Mouse (Mus musculus) left cerebral cortex, postnatal 14 days (tissue): ENCODE results near the gene Ehd1. TPM values are rescaled to one million over a fixed set of nuclear protein-coding genes. Genes with fewer than 3 reads are reported as not detected.

Experiments
- DNase-seq, 2 experiments: peaks; one replicate each; pipeline ENCODE4 v3.0.0; 2021 to 2022; ENCODE audit warnings: low spot score in 2 of 2, mixed read lengths in 1 of 2
- intact Hi-C: fragments of 180-260 bp; cut with DNase I; formaldehyde crosslinking; loops from one replicate; pipeline ENCODE4 v1.15.1; 2025
- long read RNA-seq, 2 experiments: library from polyadenylated mRNA; stranded (forward); transcript quantifications; one replicate each; pipeline ENCODE4 v2.0.0; 2021
- total RNA-seq, 2 experiments: library from RNA; stranded (reverse); gene quantifications; 2 replicates each; pipeline ENCODE4 v1.2.3; 2021

Ehd1 gene
- 10 to 100 TPM; 44.2 to 51.7 TPM for total RNA-seq
- long read RNA-seq, experiment 1, transcript Ehd1-201 (5 exons, 3,353 nt): major isoform, 66 of 73 reads
- long read RNA-seq, experiment 1, partial matches to known transcripts: 5 of 73 reads
- long read RNA-seq, experiment 1, other reads (novel, unspliced or antisense): 2 of 73 reads
- long read RNA-seq, experiment 2, transcript Ehd1-201 (5 exons, 3,353 nt): major isoform, 56 of 63 reads
- long read RNA-seq, experiment 2, partial matches to known transcripts: 1 of 63 reads
- long read RNA-seq, experiment 2, other reads (novel, unspliced or antisense): 6 of 63 reads

- intact Hi-C loops: no loop called here
- DNase-seq: peak; percentile 97 to 98
Observed at GRCm38 (mm10) chr19:6276426-6277421, at the start of gene Ehd1. Ehd1 (plus strand) TSS chr19:6276725.

- intact Hi-C loops: no loop called here
- DNase-seq: no peak
Observed at GRCm38 (mm10) chr19:6226763-6227162, 49.8 kb upstream of the Ehd1 start.

GRCm38 (mm10) chr19:6227864-6228263 lies 48.7 kb upstream of the Ehd1 start:
- no peak for DNase-seq
- intact Hi-C loops: no loop called here

GRCm38 (mm10) chr19:6230411-6230810 lies 46.1 kb upstream of the Ehd1 start:
- DNase-seq: no peak
- intact Hi-C loops: no loop called here

- intact Hi-C loops: no loop called here
- no peak for DNase-seq
Observed at GRCm38 (mm10) chr19:6231036-6231435, 45.5 kb upstream of the Ehd1 start.

GRCm38 (mm10) chr19:6233647-6234046 lies 42.9 kb upstream of the Ehd1 start:
- no peak for DNase-seq
- intact Hi-C loops: no loop called here

- no peak for DNase-seq
- intact Hi-C loops: loop anchor here (1.0 to 5.0 kb wide), 2 partner anchors 93 to 107 kb away; partner anchors contain the start of genes Arl2 and Snx15
Observed at GRCm38 (mm10) chr19:6234337-6235083, 42.0 kb upstream of the Ehd1 start.

GRCm38 (mm10) chr19:6235084-6236052 lies 41.2 kb upstream of the Ehd1 start, which contains the start of gene Ppp2r5b:
Ppp2r5b (minus strand) TSS chr19:6235872.
- DNase-seq: peak; percentile 95 to 96
- intact Hi-C loops: loop anchor here (1.0 to 5.0 kb wide), 2 partner anchors 94 to 108 kb away; partner anchors contain the start of genes Arl2 and Snx15

- peak; percentile 92 to 94 for DNase-seq
- intact Hi-C loops: loop anchor here (5.0 kb wide), 1 partner anchor 109 kb away; the partner anchor contains the start of gene Snx15
Observed at GRCm38 (mm10) chr19:6236053-6236441, 40.5 kb upstream of the Ehd1 start.

GRCm38 (mm10) chr19:6236842-6237241 lies 39.7 kb upstream of the Ehd1 start:
- intact Hi-C loops: loop anchor here (5.0 kb wide), 1 partner anchor 110 kb away; the partner anchor contains the start of gene Snx15

GRCm38 (mm10) chr19:6238740-6239139 lies 37.8 kb upstream of the Ehd1 start:
- intact Hi-C loops: loop anchor here (5.0 kb wide), 1 partner anchor 111 kb away; the partner anchor contains the start of gene Snx15

More at GRCm38 (mm10) chr19:6236842-6237241, 39.7 kb upstream of the Ehd1 start:
- DNase-seq: no peak

GRCm38 (mm10) chr19:6240136-6240535 lies 36.4 kb upstream of the Ehd1 start:
- intact Hi-C loops: no loop called here
- no peak for DNase-seq

More at GRCm38 (mm10) chr19:6238740-6239139, 37.8 kb upstream of the Ehd1 start:
- DNase-seq: no peak

- DNase-seq: no peak
- intact Hi-C loops: no loop called here
Observed at GRCm38 (mm10) chr19:6240725-6241124, 35.8 kb upstream of the Ehd1 start.

- intact Hi-C loops: no loop called here
- DNase-seq: peak; percentile 98
Observed at GRCm38 (mm10) chr19:6241274-6242107, 35.0 kb upstream of the Ehd1 start, which contains the start of gene Atg2a. Atg2a (plus strand) TSS chr19:6241668.

GRCm38 (mm10) chr19:6242281-6242680 lies 34.2 kb upstream of the Ehd1 start:
- no peak for DNase-seq
- intact Hi-C loops: no loop called here

- no peak for DNase-seq
- intact Hi-C loops: no loop called here
Observed at GRCm38 (mm10) chr19:6243226-6243625, 33.3 kb upstream of the Ehd1 start.

GRCm38 (mm10) chr19:6245806-6246205 lies 30.7 kb upstream of the Ehd1 start:
- intact Hi-C loops: no loop called here
- DNase-seq: no peak
